Mouse (Mus musculus) limb, embryonic 11.5 days (tissue): ENCODE measurements around the gene Cnih3. TPM values are rescaled to one million over a fixed set of nuclear protein-coding genes. Genes with fewer than 3 reads are reported as not detected.

ENCODE experiments used
- ATAC-seq: fragments of 200-750 bp; cut with Nextera tagmentation; 2 replicates; pipeline ENCODE4 v1.8.0; 2017; ENCODE audit warnings: low read depth; ENCODE audit not compliant: insufficient number of reproducible peaks, low FRiP score, low TSS enrichment
- DNase-seq: peaks from one replicate; pipeline ENCODE4 v3.0.0-alpha.2; 2015; ENCODE audit warnings: low spot score
- H3K27ac ChIP-seq: fragments of 300-500 bp; sonication (generic); replicated peaks from 2 replicates; pipeline ENCODE4 v1.5.1; 2014; ENCODE audit warnings: low read depth, mild to moderate bottlenecking, low read length
- H3K27me3 ChIP-seq: fragments of 300-500 bp; sonication (generic); 2 replicates; pipeline ENCODE4 v1.6.1; 2014; ENCODE audit warnings: mild to moderate bottlenecking, low read length, mixed read lengths; ENCODE audit not compliant: control insufficient read depth, insufficient read depth
- H3K36me3 ChIP-seq: fragments of 300-500 bp; sonication (generic); 2 replicates; pipeline ENCODE4 v1.6.1; 2014; ENCODE audit warnings: mild to moderate bottlenecking, low read length, moderate library complexity, mixed read lengths; ENCODE audit not compliant: control insufficient read depth, insufficient read depth
- H3K4me1 ChIP-seq: fragments of 300-500 bp; sonication (generic); 2 replicates; pipeline ENCODE4 v1.6.1; 2014; ENCODE audit warnings: low read length, mixed read lengths; ENCODE audit not compliant: control insufficient read depth, insufficient read depth
- H3K4me2 ChIP-seq: fragments of 300-500 bp; sonication (generic); 2 replicates; pipeline ENCODE4 v1.6.1; 2014; ENCODE audit warnings: low read depth, mild to moderate bottlenecking, moderate library complexity; ENCODE audit not compliant: severe bottlenecking
- H3K4me3 ChIP-seq: fragments of 300-500 bp; sonication (generic); 2 replicates; pipeline ENCODE4 v1.5.1; 2014; ENCODE audit warnings: low read depth, low read length
- H3K9ac ChIP-seq: fragments of 300-500 bp; sonication (generic); 2 replicates; pipeline ENCODE4 v1.6.1; 2014; ENCODE audit warnings: mild to moderate bottlenecking, low read length
- H3K9me3 ChIP-seq: fragments of 300-500 bp; sonication (generic); 2 replicates; pipeline ENCODE4 v1.6.1; 2016; ENCODE audit warnings: low read length; ENCODE audit not compliant: control insufficient read depth
- WGBS: fragments of 180-500 bp; shearing (Covaris S2); extraction: QIAGEN DNeasy Blood & Tissue Kit; methylation state at CpG from one replicate; pipeline ENCODE4 v1.1.7; 2014; 5-methylcytosine and 5-hydroxymethylcytosine counted together
- polyA plus RNA-seq: library from polyadenylated mRNA; unstranded; fragments of >200 nt; fragmentation: Nextera tagmentation; extraction: Ambion mirVana; gene quantifications from 2 replicates; pipeline ENCODE4 v1.2.1, GENCODE M21; 2014

Cnih3 gene
- polyA plus RNA-seq, 1 experiment from 2014 or later = not detected

DNA sequence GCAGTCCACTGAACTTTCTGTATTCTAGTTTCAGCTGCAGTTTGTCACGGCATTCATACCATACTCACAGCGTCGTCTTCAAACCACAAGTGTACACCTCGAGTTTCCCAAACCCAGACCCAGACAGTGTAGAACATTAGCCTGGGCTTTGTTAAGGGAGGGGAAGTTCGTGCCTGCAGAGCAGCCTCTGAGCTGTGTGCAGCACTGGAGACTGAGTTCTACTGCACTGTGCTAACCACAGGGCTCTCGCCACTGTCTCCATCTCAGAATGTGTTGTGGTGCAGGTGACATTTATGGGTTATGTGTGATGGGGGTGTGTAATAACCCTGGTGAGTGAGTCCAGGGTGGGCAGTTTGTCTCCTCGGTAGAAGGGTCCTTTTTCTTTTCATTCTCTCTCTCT lies 104.5 kb downstream of the Cnih3 start:
- DNase-seq (no peak), ATAC-seq (no peak)
- Histone ChIP-seq H3K36me3 (no peaks in the 10 kb centered on the region), H3K9me3 (no peaks in the 10 kb centered on the region), H3K4me1 (peaks cover 9% of the 10 kb centered on the region; the same call in 1 of the 2 replicates), H3K4me3 (no peak overlapping the region), H3K27me3 (no peaks in the 10 kb centered on the region), H3K9ac (no peak overlapping the region), H3K4me2 (no peak overlapping the region), H3K27ac (no peak overlapping the region)
- WGBS = 82% methylated on average over 7 of the region's 7 CpGs

DNA sequence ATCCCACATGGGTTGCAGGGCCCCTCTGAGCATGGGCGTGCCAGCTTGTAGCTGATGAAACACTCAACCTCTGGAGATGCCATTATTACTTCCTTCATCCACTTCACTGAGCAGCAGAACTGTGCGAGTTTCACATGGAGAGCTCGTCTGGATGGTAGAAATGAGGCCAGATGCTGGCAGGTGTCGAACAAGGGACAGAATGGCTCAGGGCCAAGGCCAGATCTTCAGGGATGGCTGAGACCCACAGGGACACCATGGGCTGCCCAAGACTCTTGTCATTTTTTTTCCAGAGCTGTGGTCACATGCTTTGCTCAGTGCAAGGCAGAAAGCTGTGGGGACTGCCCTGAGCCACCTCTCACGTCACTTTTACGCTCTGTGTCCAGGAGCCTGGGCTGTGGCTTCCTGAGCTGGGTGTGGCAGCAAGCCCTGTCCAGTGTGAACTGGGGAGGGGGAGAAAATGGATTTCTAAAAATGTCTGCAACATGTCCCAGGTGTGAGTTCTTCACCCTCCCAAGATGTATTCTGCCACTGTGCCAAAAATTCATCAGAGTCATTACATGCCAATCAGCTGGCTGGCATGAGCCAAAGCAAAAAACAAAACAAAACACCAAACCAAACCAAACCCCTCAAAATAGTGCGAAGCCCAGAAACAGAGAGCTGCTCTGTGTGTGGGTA lies 107.1 kb downstream of the Cnih3 start:
- Histone ChIP-seq H3K36me3 (no peaks in the 10 kb centered on the region), H3K9me3 (no peaks in the 10 kb centered on the region), H3K4me1 (peaks cover 9% of the 10 kb centered on the region; the same call in 1 of the 2 replicates), H3K9ac (no peak overlapping the region), H3K27ac (no peak overlapping the region), H3K4me3 (no peak overlapping the region), H3K27me3 (no peaks in the 10 kb centered on the region), H3K4me2 (no peak overlapping the region)
- no peak for DNase-seq
- no peak for ATAC-seq
- 66% methylated on average over 7 of the region's 7 CpGs for WGBS

DNA sequence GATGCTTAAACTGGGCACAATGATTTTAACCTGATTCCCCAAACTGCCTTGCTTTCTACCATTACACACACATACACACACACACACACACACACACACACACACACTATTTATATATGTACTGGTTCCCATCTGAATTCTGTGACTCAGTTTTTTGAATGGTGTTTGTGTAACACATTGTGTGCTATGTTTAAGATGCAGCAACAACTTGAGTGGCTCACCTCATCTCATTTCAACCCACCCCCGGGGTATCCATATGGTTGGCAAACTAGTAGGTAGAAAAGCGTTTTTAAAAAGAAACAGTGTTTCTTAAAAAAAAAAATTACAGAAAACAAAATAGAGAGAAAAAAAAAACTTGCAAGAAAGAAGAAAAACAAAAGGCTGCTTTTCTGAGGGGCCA lies 107.9 kb downstream of the Cnih3 start:
- no peak for ATAC-seq
- 85% methylated on average over 2 of the region's 2 CpGs for WGBS

DNA sequence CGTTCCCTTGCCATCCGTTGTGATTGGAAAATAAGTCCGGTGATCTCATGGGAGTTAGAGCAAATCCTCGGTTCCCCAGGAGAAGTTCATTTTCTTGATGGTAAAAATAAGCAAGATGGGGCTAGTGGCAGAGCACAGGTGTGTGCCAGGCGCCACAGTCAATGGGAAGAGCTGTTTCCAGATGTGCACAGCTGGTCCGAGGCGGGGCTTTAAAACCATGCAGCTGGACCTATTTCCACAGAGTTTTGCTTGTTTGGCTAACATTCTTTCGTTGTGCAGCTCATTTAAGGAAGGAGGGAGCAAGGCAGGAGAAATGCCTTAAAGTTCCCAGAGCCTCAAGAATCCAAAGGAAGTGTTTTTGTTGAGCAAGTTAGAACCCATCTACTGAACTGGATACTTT lies 109.1 kb downstream of the Cnih3 start:
- peaks cover 9% of the 10 kb centered on the region; the same call in 1 of the 2 replicates for H3K4me1 ChIP-seq
- H3K9ac ChIP-seq = no peak overlapping the region
- ATAC-seq = no peak
- H3K4me2 ChIP-seq = no peak overlapping the region
- H3K4me3 ChIP-seq = no peak overlapping the region
- 70% methylated on average over 8 of the region's 8 CpGs for WGBS
- H3K36me3 ChIP-seq = no peaks in the 10 kb centered on the region
- no peaks in the 10 kb centered on the region for H3K27me3 ChIP-seq
- peak; percentile 44 for DNase-seq
- H3K27ac ChIP-seq = no peak overlapping the region
- no peaks in the 10 kb centered on the region for H3K9me3 ChIP-seq

More for the DNA sequence above, 107.9 kb downstream of the Cnih3 start:
- H3K27ac ChIP-seq = no peak overlapping the region
- H3K36me3 ChIP-seq = no peaks in the 10 kb centered on the region
- no peak overlapping the region for H3K4me2 ChIP-seq
- H3K27me3 ChIP-seq = no peaks in the 10 kb centered on the region
- H3K9me3 ChIP-seq = no peaks in the 10 kb centered on the region
- H3K4me3 ChIP-seq = no peak overlapping the region
- H3K4me1 ChIP-seq = peaks cover 9% of the 10 kb centered on the region; the same call in 1 of the 2 replicates
- no peak overlapping the region for H3K9ac ChIP-seq
- no peak for DNase-seq

DNA sequence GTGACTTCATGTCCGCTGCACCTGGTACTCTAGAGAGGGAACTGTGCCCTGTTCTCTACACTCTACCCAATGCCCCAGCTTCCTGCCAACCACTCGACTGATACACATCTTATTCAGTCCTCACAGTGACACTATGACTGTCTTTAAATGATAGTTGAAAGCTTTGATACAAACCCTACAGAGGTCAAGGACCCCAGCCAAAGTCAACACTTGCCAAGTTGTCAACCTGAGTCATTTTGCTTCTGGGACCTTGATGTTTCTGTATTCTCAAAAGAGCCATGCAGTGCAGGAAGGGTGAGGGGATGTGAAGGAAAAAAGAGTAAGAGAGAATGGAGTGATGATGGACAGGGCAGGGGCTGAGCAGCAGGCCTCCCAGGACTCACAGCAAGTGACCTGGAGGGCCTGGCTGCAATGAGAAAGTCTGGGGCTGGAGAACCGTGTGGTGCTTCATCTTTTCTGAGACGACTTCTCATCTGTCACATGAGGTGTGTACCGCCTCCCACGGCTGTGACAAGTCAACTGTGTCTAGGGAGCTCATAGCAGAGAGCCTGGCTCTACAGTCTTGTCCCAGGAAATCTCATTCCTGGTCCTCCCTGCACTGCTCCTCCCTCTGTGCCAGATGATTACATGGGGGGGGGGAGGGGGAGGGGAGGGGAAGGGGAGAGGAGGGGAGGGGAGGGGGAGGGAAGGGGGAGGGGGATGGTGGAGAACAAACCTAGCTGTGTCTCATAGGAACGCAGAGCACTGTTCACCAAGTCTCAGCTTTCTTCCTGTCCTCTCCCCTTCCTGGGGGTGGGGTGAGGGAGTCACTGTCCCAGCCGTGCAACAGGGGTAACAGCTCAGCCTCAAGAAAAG lies 109.8 kb downstream of the Cnih3 start:
- DNase-seq = no peak

DNA sequence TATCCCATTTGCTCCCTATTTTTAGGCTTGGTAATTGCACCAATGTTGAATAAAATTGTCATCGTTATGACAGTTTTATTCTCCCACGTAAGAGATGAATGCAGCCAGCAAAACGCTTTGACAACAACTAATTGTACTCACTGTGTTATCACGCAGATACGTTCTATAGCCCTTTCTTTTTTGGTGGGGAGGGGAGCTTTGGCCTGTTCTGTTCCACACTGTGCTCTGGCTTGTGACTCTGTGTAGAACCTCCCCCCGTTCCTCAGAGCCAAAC lies 110.4 kb downstream of the Cnih3 start:
- H3K4me2 ChIP-seq = no peak overlapping the region
- H3K27ac ChIP-seq = no peak overlapping the region
- no peaks in the 10 kb centered on the region for H3K9me3 ChIP-seq
- DNase-seq = no peak
- no peaks in the 10 kb centered on the region for H3K36me3 ChIP-seq
- no peaks in the 10 kb centered on the region for H3K27me3 ChIP-seq
- H3K9ac ChIP-seq = no peak overlapping the region
- H3K4me3 ChIP-seq = no peak overlapping the region
- peaks cover 9% of the 10 kb centered on the region; the same call in 1 of the 2 replicates for H3K4me1 ChIP-seq
- ATAC-seq = no peak
- 86% methylated on average over 6 of the region's 6 CpGs for WGBS

More for the DNA sequence above, 109.8 kb downstream of the Cnih3 start:
- Histone ChIP-seq H3K27ac (no peak overlapping the region), H3K9me3 (no peaks in the 10 kb centered on the region), H3K4me3 (no peak overlapping the region), H3K9ac (no peak overlapping the region), H3K36me3 (no peaks in the 10 kb centered on the region), H3K27me3 (no peaks in the 10 kb centered on the region), H3K4me2 (no peak overlapping the region), H3K4me1 (peaks cover 9% of the 10 kb centered on the region; the same call in 1 of the 2 replicates)
- WGBS = 59% methylated on average over 8 of the region's 8 CpGs
- no peak for ATAC-seq

DNA sequence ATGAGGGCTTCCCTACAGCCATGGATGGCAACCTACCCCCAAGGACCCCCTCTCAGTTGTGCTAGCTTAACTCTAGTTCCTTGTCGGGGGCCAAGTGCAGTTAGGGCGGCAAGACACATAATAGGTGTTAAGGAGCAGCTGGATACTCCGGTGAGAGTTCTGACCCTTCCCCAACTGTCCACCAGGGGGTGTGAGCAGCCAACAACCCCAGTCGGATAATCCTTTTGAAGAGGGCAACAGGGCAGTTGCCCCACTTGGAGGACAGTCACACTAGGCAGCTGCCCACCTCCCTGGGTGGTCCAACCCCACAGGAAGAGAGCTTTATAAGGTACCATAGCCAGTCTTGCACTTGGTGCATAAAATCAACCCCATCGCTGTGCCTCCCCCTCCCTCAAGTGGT lies 112.6 kb downstream of the Cnih3 start:
- H3K27ac ChIP-seq = no peak overlapping the region
- WGBS = 56% methylated on average over 5 of the region's 5 CpGs

DNA sequence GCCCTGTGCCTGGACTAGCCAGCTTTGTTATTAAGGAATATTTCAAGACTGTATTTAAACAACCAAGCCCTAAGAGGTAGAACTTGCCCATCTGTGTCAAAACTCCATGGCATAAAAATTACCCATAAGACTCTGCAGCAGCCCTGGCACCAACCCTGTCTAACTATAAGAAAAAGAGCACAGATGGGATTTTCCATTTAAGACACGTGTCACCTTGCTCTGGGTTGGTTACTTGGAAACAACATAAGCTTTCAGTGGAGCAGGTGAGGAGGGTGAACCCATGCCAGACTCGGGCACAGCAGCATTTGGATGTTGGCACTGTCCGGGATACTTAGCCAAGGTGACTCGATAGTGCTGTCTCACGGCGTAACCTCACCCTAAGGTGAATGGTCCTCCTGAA lies 113.6 kb downstream of the Cnih3 start:
- Histone ChIP-seq H3K9me3 (no peaks in the 10 kb centered on the region), H3K9ac (no peak overlapping the region), H3K27ac (no peak overlapping the region), H3K27me3 (no peaks in the 10 kb centered on the region), H3K4me1 (peaks cover 7% of the 10 kb centered on the region; the same call in 1 of the 2 replicates), H3K36me3 (no peaks in the 10 kb centered on the region), H3K4me3 (no peak overlapping the region), H3K4me2 (no peak overlapping the region)
- ATAC-seq (no peak), DNase-seq (no peak)
- WGBS = 95% methylated on average over 6 of the region's 6 CpGs

More for the DNA sequence above, 112.6 kb downstream of the Cnih3 start:
- no peaks in the 10 kb centered on the region for H3K9me3 ChIP-seq
- no peaks in the 10 kb centered on the region for H3K36me3 ChIP-seq
- peaks cover 9% of the 10 kb centered on the region; the same call in 1 of the 2 replicates for H3K4me1 ChIP-seq
- H3K4me2 ChIP-seq = no peak overlapping the region
- DNase-seq (peak; percentile 43), ATAC-seq (no peak)
- H3K4me3 ChIP-seq = no peak overlapping the region
- H3K27me3 ChIP-seq = no peaks in the 10 kb centered on the region
- H3K9ac ChIP-seq = no peak overlapping the region
